Mouse (Mus musculus): ENCODE data around the gene Col8a2.

The Col8a2 gene

GRCm38 (mm10) chr4:126286492-126286891 is at the start of gene Col8a2:
Gene Col8a2 (plus strand): TSS chr4:126286793.
- DNase-seq (ENCODE audit: extremely low spot score, low read depth, low spot score): no peak

- no peak for DNase-seq (ENCODE audit: extremely low spot score, low read depth, low spot score)
These were observed 48.8 kb upstream of the Col8a2 start for GRCm38 (mm10) chr4:126237721-126238242.

DNA sequence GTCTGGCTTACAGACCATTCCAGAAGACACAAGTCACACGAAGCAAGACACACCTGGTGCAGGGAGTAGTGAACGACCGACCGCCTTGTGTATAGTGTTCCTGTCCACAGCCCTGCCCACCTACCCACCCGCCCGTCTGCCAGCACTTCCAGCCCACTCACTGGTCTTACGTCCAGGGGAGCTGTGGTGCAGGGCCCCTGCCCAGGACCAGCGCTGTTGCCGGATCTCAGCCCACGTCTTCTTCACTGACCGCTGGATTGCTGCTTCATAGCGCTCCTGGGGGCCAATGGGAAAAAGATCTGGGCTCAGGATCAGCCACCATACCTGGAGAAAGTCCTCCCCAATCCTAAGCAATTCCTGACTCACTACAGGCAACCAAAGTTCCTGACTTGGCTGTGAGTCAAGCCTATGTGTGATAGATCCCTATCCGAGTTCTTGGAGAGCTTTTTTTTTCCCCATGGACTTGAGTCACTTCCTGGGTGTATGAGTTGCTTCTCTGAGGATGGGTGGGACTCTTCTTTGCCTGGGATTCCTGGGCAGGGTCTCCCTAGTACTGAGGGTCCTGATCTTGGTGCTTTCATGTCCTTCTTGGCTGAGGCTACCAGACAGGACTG is 46.6 kb upstream of the Col8a2 start:
- DNase-seq (ENCODE audit: extremely low spot score, low read depth, low spot score): no peak

- DNase-seq (ENCODE audit: extremely low spot score, low read depth, low spot score): no peak
These were observed 44.6 kb upstream of the Col8a2 start for GRCm38 (mm10) chr4:126241956-126242355.

DNA sequence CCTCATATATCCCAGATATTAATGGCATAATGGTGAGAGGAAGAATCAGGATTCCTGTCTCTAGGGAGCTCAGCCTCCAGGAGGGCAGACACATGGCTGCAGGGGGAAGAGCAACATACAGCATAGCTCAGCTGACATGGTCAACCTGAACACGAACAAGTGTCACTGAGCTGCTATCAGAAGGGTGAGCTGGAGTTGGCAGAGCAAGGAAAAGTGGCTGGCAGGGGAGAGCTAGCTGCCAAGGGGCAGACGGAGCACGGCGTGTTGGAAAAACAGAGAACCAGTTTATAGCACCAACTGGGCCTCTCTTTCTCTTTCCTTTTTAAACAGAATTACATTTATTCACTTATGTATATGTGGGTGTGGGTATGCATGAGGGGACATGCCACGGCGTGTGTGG is 44.1 kb upstream of the Col8a2 start:
- no peak for DNase-seq (ENCODE audit: extremely low spot score, low read depth, low spot score)

GRCm38 (mm10) chr4:126246202-126246889 is 40.2 kb upstream of the Col8a2 start:
- DNase-seq (ENCODE audit: extremely low spot score, low read depth, low spot score): no peak

DNA sequence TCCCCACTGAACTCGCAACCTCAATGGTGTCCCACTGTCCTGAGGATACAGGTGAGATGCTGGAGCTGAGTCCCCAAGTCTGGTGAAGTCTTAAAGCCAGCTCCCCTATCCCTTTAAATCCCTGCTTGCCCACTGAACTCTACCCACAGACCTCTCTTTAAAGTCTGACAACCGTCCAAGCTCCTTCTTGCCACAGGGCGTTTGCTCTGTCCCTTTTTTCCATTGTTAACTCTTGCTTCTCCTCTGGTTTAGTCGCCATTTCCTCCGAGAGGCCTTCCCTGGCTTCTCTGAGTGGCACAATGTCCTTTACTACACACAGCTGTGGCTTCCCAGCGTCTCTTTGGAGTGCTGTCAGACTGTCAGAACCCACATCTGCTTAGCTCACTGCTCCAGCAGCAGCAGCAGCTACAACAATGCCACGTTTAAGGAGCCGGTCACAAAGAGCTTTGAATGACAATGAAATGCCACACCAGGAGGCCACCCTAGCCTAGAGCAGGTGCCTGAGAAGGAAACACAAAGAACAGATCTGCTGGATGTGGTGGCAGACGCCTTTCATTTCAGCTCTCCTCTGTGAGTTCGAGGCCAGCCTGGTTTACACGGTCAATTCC is 38.2 kb upstream of the Col8a2 start:
- DNase-seq (ENCODE audit: extremely low spot score, low read depth, low spot score): no peak

GRCm38 (mm10) chr4:126250659-126251058 is 35.9 kb upstream of the Col8a2 start:
- DNase-seq (ENCODE audit: extremely low spot score, low read depth, low spot score): no peak

- DNase-seq (ENCODE audit: extremely low spot score, low read depth, low spot score): no peak
These were observed 34.8 kb upstream of the Col8a2 start for GRCm38 (mm10) chr4:126251655-126252254.

DNA sequence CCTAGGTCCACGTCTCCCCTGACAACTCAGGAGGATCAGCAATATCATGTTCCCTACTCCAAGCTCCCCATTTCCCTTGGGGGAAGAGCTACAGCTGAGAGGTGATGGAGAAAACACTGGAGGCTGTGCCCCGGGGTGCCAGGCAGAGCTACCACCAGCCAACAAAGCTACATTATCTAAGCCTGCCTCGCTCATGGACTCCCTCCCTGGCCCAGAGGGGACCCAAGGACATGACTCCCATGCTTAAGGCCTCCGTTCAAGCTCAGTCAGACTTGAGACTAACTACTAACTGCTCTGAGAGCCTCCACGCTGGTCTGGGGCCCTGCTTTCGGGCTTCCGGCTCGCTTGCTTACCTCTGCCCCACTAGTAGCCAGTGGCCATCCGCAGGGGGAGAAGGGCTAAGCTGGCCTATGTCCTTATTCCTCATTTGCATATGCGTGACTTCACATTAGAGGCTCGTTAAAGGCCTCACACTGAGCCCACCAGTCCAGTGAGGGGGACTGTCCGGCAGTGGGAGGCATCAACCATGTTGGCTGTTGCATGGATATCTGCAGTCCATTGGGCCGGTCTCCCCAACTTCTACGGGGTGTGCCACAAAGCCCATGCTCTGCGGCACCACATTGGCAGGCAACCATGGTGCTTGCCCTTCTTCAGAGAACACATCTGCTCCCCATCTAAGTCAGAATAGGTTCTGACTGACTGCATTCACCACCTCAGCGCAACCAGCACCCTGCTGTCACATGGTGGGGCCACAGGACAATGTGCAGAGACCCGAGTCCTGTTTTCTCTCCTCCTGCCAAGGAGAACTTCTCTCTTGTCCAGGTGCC is 34.0 kb upstream of the Col8a2 start:
- DNase-seq (ENCODE audit: extremely low spot score, low read depth, low spot score): no peak

- DNase-seq (ENCODE audit: extremely low spot score, low read depth, low spot score): no peak
These were observed 32.8 kb upstream of the Col8a2 start for GRCm38 (mm10) chr4:126253637-126254272.

- DNase-seq (ENCODE audit: extremely low spot score, low read depth, low spot score): no peak
These were observed 32.1 kb upstream of the Col8a2 start for GRCm38 (mm10) chr4:126254315-126255112.

DNA sequence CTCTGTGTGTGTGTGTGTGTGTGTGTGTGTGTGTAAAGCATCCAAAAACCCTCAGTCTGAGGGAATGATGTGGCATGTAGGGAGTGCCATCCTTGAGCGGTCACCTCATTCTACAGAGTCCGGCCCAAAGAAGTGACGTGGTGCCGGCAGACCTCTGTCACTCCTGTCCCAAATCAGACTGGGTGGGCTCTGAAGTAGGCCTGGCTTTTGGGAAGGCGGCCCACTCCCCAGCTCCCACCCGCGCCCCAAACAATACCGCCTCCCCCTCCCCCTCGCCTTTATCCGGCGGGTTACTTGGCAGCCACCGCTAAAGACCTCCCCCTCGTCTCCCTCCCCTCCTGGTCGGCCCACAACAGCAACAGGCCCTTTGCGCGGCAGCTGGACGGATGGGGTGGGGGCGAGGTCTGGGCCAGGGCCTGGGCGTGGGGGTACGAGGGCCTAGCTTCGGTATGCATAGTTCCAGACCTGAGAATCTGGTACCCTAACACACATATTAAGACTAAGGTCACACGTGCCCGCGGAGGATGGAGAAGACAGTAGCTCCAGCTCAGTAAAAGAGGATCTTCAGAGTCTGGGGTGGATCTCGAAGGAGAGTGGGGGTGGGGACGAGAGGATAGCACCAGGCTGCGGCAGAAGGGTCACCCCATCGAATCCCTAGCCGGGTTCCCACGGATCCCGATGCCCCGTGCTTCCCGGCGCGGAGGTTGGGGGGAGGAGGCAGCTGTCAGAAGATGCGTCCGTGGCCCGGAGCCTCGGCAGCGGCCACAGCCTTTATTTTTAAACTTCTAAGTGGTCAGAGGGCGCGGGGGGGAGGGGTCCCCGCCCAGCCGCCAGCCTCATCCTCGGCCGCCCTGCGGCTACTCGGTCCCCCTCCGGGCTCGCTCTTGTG is 31.2 kb upstream of the Col8a2 start:
- DNase-seq (ENCODE audit: extremely low spot score, low read depth, low spot score): no peak

DNA sequence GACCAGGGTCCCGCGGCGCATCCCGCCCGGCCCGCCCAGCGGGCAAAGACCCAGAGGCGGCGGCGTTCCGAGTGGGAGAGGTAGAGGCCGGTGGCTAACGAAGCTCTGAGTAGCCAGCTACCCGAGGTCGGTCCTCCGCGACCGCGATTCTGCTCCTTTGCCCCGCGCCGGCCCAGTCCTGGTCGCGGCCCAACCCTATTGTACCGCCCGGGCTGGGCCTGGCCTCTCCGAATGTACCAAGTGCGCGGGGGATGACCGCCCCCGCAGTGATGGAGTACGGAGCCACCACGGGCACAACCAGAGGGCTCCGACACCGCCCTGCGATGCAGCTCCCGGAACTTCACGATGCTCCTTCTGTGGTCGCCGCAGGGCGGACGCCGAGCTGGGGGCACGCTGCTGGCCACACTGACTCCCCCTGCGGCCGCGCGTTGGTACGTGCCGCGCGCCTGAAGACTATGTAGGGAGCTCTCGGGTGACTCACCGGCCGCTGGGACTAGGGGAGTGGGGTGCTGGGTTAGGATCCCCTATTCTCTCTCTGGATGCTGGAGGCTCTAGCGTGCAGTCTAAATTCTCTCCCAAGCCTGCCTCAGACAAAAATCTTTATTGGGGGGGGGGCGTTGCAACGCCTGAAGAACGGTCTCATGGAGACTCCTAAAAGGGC is 30.3 kb upstream of the Col8a2 start, which contains the start of gene Map7d1:
Gene Map7d1, minus strand, starts transcription at position 213 of the 661 bp plus-strand sequence.
- no peak for DNase-seq (ENCODE audit: extremely low spot score, low read depth, low spot score)

DNA sequence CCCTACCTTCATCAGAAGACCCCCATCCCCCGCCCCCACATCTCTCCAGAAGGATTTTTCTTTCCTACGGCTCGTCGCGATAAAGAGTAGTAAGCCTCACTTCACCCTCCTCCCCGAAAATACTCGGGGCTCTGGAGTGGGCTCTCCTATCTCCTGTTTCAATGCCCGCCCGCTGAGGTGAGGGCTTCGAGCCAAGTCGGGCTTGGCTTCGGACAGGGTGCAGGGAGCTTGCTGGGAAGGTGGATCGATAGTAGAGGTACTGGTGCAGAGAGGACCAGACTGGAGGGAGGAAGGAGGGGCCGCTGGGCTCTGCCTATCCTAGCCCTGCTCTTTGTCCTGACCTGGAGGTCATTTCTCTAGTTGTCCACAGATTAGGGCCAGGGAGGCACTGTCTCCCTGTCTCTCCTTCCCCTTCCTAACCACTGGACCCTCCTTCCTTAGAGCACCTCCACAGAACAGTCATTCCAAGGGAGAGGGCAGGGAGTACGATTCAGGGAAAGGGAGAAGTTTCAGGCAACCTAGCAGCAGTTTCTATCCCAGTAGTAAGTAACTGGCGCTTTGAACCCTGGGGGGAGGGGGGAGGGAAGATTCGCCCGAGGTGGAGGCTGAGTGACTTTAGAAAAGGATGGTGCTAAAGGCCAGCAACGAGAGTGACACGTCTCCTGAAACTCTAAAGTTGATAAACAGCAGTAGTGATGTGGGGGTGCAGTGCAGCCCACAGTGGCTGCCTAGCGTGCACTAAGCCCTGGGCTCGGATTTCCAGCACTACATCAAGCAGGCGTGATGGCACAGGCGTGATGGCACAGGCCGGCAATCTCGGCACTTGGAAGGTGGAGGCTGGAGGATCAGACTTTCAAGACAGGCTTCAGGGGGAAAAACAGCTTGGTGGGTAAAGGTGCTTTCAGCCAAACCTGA is 29.4 kb upstream of the Col8a2 start:
- DNase-seq (ENCODE audit: extremely low spot score, low read depth, low spot score): no peak

DNA sequence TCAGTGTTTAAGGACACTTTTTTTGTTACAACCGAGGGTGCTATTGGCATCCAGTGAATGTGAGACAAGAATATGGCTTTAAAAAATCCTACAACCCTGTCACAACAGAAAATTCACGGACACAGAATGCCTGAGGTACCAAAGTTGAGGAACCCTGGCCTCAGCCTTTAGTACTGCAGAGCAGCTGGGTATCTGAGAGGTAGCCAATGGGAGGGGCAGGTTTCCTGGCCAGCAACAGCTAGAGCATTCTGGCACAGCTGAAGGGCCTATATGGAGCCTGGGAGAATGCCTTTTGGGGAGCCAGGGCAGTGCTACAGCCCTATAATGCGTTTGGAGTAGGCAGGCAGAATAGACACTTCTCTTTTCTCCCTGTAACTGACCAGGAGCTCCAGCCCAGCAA is 27.5 kb upstream of the Col8a2 start:
- DNase-seq (ENCODE audit: extremely low spot score, low read depth, low spot score): no peak

All from hindlimb bud, embryonic 11.5 days (tissue).